Mouse (Mus musculus): ENCODE measurements around the gene Mvb12b. TPM values are rescaled to one million over a fixed set of nuclear protein-coding genes. Genes with fewer than 3 reads are reported as not detected.

Gene Mvb12b
- 10 to 100 TPM in 1 of 2 experiments, 1 to 10 TPM in 1; 9.1 to 11.4 TPM for total RNA-seq (2023)

GRCm38 (mm10) chr2:33887328-33888099, at the start of gene Mvb12b:
Gene Mvb12b (minus strand): TSS chr2:33887946.

Other genes with a start within 250 kb of the Mvb12b start
- not detected for gene Lmx1b, start 247.4 kb downstream of the Mvb12b start, total RNA-seq (2023)